Mouse (Mus musculus): ENCODE data around the gene Gm9195. TPM values are rescaled to one million over a fixed set of nuclear protein-coding genes. Genes with fewer than 3 reads are reported as not detected.

Gene Gm9195
- polyA plus RNA-seq, 1 experiment from 2014 or later = not detected

- no peak for DNase-seq
- Histone ChIP-seq H3K4me1 (ENCODE audit: insufficient read depth) (no peaks in the 10 kb centered on the region), H3K4me3 (ENCODE audit: low read depth, low read length) (no peak overlapping the region), H3K4me2 (ENCODE audit: low read depth, low read length) (no peak overlapping the region), H3K27ac (ENCODE audit: low read depth) (no peak overlapping the region), H3K27me3 (ENCODE audit: insufficient read depth, low read length) (no peaks in the 10 kb centered on the region), H3K9ac (replicated peaks) (no peak overlapping the region), H3K9me3 (ENCODE audit: low read length) (no peaks in the 10 kb centered on the region), H3K36me3 (replicated peaks; ENCODE audit: insufficient read depth, low read length) (no peaks in the 10 kb centered on the region)
- WGBS (ENCODE audit: insufficient replicate concordance) = 67% methylated on average over 1 of the region's 1 CpGs
- no peak for ATAC-seq
- TF ChIP-seq CTCF (IDR thresholded peaks at IDR 0.05; ENCODE audit: low read depth) = no peak
- TF ChIP-seq EP300 (IDR thresholded peaks at IDR 0.05; ENCODE audit: low read depth) = no peak
Measured at GRCm38 (mm10) chr14:72389696-72390095, 101.9 kb downstream of the Gm9195 start.

GRCm38 (mm10) chr14:72389288-72389687 lies 102.3 kb downstream of the Gm9195 start:
- H3K27ac ChIP-seq (ENCODE audit: low read depth) = no peak overlapping the region
- 62% methylated on average over 4 of the region's 4 CpGs for WGBS (ENCODE audit: insufficient replicate concordance)
- no peak for DNase-seq

GRCm38 (mm10) chr14:72377224-72377623 lies 114.4 kb downstream of the Gm9195 start:
- Histone ChIP-seq H3K4me3 (ENCODE audit: low read depth, low read length) (no peak overlapping the region), H3K4me2 (ENCODE audit: low read depth, low read length) (no peak overlapping the region), H3K9me3 (ENCODE audit: low read length) (no peaks in the 10 kb centered on the region), H3K36me3 (replicated peaks; ENCODE audit: insufficient read depth, low read length) (no peaks in the 10 kb centered on the region), H3K27me3 (ENCODE audit: insufficient read depth, low read length) (no peaks in the 10 kb centered on the region), H3K27ac (ENCODE audit: low read depth) (no peak overlapping the region), H3K9ac (replicated peaks) (no peak overlapping the region), H3K4me1 (ENCODE audit: insufficient read depth) (no peaks in the 10 kb centered on the region)
- peak; percentile 64 for DNase-seq
- 9% methylated on average over 2 of the region's 2 CpGs for WGBS (ENCODE audit: insufficient replicate concordance)
- ATAC-seq = no peak
- TF ChIP-seq CTCF (IDR thresholded peaks at IDR 0.05; ENCODE audit: low read depth) (peak; percentile 70), EP300 (IDR thresholded peaks at IDR 0.05; ENCODE audit: low read depth) (no peak)

More at GRCm38 (mm10) chr14:72389288-72389687, 102.3 kb downstream of the Gm9195 start:
- Histone ChIP-seq H3K4me2 (ENCODE audit: low read depth, low read length) (no peak overlapping the region), H3K4me3 (ENCODE audit: low read depth, low read length) (no peak overlapping the region), H3K4me1 (ENCODE audit: insufficient read depth) (no peaks in the 10 kb centered on the region), H3K27me3 (ENCODE audit: insufficient read depth, low read length) (no peaks in the 10 kb centered on the region), H3K9ac (replicated peaks) (no peak overlapping the region), H3K36me3 (replicated peaks; ENCODE audit: insufficient read depth, low read length) (no peaks in the 10 kb centered on the region), H3K9me3 (ENCODE audit: low read length) (no peaks in the 10 kb centered on the region)
- ATAC-seq = no peak
- TF ChIP-seq EP300 (IDR thresholded peaks at IDR 0.05; ENCODE audit: low read depth) (no peak), CTCF (IDR thresholded peaks at IDR 0.05; ENCODE audit: low read depth) (no peak)

Other genes starting within 250 kb of the Gm9195 start
- 11.1 and 11.9 TPM in 2 replicates for gene Fndc3a, start 218.2 kb upstream of the Gm9195 start, polyA plus RNA-seq (2015; fragmentation: Nextera tagmentation; extraction: Ambion mirVana)

All from liver, postnatal 0 days (tissue).